Comparison of ENCODE assay signal across 21 mouse cellular contexts in the genomic region with DNA sequence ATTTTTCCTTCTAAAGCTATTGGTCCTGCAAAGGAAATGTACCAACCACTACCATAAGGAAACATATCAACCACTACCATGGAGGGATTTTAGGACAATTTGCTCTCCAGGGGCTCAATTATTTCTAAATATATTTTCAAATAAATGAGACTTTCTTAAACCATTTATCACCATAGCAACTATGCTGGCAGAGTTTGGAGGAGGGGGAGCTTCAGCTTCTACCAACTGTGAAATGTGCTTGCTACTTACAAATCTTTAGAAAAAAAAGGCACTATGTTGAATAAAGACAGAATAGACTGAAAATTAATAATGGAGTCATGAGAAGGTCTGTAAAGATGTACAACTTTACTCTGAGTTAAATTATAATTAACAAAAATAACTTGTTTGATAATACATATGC.
A peak's percentile ranks its signal among the peaks of the same experiment; 100 is the strongest.
DNase-seq lines count a peak whose midpoint lies in the region; ATAC-seq lines count a peak whose summit lies in the region.
"Had no signal": no experiment of that assay in that cellular context is flagged by ENCODE, and none has a peak within 500 bp of the region (broad histone marks: within the 10 kb centered on the region; RNA-seq: fewer than 3 reads in every experiment).

No protein-coding gene starts in this region.

- no peak overlapping the region for H3K27ac ChIP-seq in forebrain, embryonic 13.5 days
- H3K27ac ChIP-seq in forebrain, embryonic 11.5 days (ENCODE audit: low read depth, low read length), result no peak overlapping the region
- no peak overlapping the region for H3K27ac ChIP-seq in midbrain, embryonic 16.5 days (ENCODE audit: low read length)
- no peak overlapping the region for H3K27ac ChIP-seq in midbrain, embryonic 11.5 days (ENCODE audit: low read depth, low read length)
- H3K27ac ChIP-seq: embryonic facial prominence, embryonic 13.5 days; heart, embryonic 10.5 days; hindbrain, embryonic 13.5 days had no signal

- no peak for DNase-seq in forebrain, embryonic 11.5 days (ENCODE audit: low spot score)
- peak; percentile 32 to 51 for DNase-seq in layer of hippocampus, adult 18-20 months (ENCODE audit: low spot score in 2 of 2)
- DNase-seq in layer of hippocampus, adult 9-10 months (ENCODE audit: low spot score), result no peak
- DNase-seq in midbrain, embryonic 11.5 days (ENCODE audit: low spot score, missing footprints), result no peak
- DNase-seq in urinary bladder, postnatal 25 days (ENCODE audit: low spot score), result no peak
- DNase-seq: adrenal gland, postnatal 10 days; B cell, adult 2 months; cerebellum, adult 18-20 months; cerebellum, adult 9-11 months; cerebellum, postnatal 36 days; gastrocnemius, postnatal 10 days; heart, adult 18-20 months; heart, postnatal 10 days; heart, postnatal 4 days had no signal

- no peak overlapping the region for H3K4me3 ChIP-seq in forebrain, embryonic 13.5 days
- H3K4me3 ChIP-seq in forebrain, embryonic 11.5 days (ENCODE audit: low read depth, low read length), result no peak overlapping the region
- no peak overlapping the region for H3K4me3 ChIP-seq in midbrain, embryonic 16.5 days (ENCODE audit: low read depth, low read length)
- no peak overlapping the region for H3K4me3 ChIP-seq in midbrain, embryonic 11.5 days (ENCODE audit: low read depth, low read length)
- H3K4me3 ChIP-seq: embryonic facial prominence, embryonic 13.5 days; heart, embryonic 10.5 days; hindbrain, embryonic 13.5 days had no signal

- no peaks in the 10 kb centered on the region for H3K27me3 ChIP-seq in forebrain, embryonic 13.5 days
- H3K27me3 ChIP-seq in forebrain, embryonic 11.5 days (ENCODE audit: control insufficient read depth, insufficient read depth, low read length), result no peaks in the 10 kb centered on the region
- H3K27me3 ChIP-seq in midbrain, embryonic 16.5 days (ENCODE audit: control insufficient read depth, insufficient read depth, low read depth, low read length), result no peaks in the 10 kb centered on the region
- H3K27me3 ChIP-seq in midbrain, embryonic 11.5 days (ENCODE audit: control insufficient read depth, insufficient read depth, low read length), result no peaks in the 10 kb centered on the region
- H3K27me3 ChIP-seq: embryonic facial prominence, embryonic 13.5 days; hindbrain, embryonic 13.5 days had no signal

- no peaks in the 10 kb centered on the region for H3K4me1 ChIP-seq in forebrain, embryonic 13.5 days
- no peaks in the 10 kb centered on the region for H3K4me1 ChIP-seq in forebrain, embryonic 11.5 days (replicated peaks; ENCODE audit: control insufficient read depth, insufficient read depth, low read length)
- peaks cover 3% of the 10 kb centered on the region; the same call in 1 of the 2 replicates for H3K4me1 ChIP-seq in midbrain, embryonic 16.5 days (ENCODE audit: control insufficient read depth, insufficient read depth, low read length)
- no peaks in the 10 kb centered on the region for H3K4me1 ChIP-seq in midbrain, embryonic 11.5 days (ENCODE audit: control insufficient read depth, insufficient read depth, low read length)
- H3K4me1 ChIP-seq: embryonic facial prominence, embryonic 13.5 days; heart, embryonic 10.5 days; hindbrain, embryonic 13.5 days had no signal

- no peaks in the 10 kb centered on the region for H3K9me3 ChIP-seq in forebrain, embryonic 13.5 days (replicated peaks)
- no peaks in the 10 kb centered on the region for H3K9me3 ChIP-seq in forebrain, embryonic 11.5 days (ENCODE audit: control insufficient read depth, low read length)
- H3K9me3 ChIP-seq in midbrain, embryonic 16.5 days (replicated peaks; ENCODE audit: control insufficient read depth, low read length, poor library complexity, severe bottlenecking), result no peaks in the 10 kb centered on the region
- H3K9me3 ChIP-seq in midbrain, embryonic 11.5 days (ENCODE audit: control insufficient read depth, low read length), result no peaks in the 10 kb centered on the region
- H3K9me3 ChIP-seq: embryonic facial prominence, embryonic 13.5 days; G1E; heart, embryonic 10.5 days; hindbrain, embryonic 13.5 days had no signal

- no peak overlapping the region for H3K9ac ChIP-seq in forebrain, embryonic 13.5 days
- no peak overlapping the region for H3K9ac ChIP-seq in forebrain, embryonic 11.5 days (ENCODE audit: low read length)
- no peak overlapping the region for H3K9ac ChIP-seq in midbrain, embryonic 16.5 days (ENCODE audit: low read depth, low read length)
- H3K9ac ChIP-seq in midbrain, embryonic 11.5 days (ENCODE audit: low read length), result no peak overlapping the region
- H3K9ac ChIP-seq: embryonic facial prominence, embryonic 13.5 days; hindbrain, embryonic 13.5 days had no signal

- H3K4me2 ChIP-seq in forebrain, embryonic 13.5 days, result no peak overlapping the region
- H3K4me2 ChIP-seq in forebrain, embryonic 11.5 days (ENCODE audit: low read depth, low read length, severe bottlenecking), result no peak overlapping the region
- H3K4me2 ChIP-seq in midbrain, embryonic 16.5 days (ENCODE audit: low read length), result no peak overlapping the region
- no peak overlapping the region for H3K4me2 ChIP-seq in midbrain, embryonic 11.5 days
- H3K4me2 ChIP-seq: embryonic facial prominence, embryonic 13.5 days; hindbrain, embryonic 13.5 days had no signal

- 0 out of 2 replicates have a peak, but pooled peaks have one; percentile 10 for ATAC-seq in forebrain, embryonic 13.5 days
- no peak for ATAC-seq in forebrain, embryonic 11.5 days (replicated peaks; ENCODE audit: low FRiP score)
- ATAC-seq in midbrain, embryonic 16.5 days, result peak; percentile 57
- ATAC-seq in midbrain, embryonic 11.5 days (ENCODE audit: low FRiP score), result no peak
- ATAC-seq: CD4-positive, CD25-positive, alpha-beta regulatory T cell, adult 4 months had no signal

- H3K36me3 ChIP-seq in forebrain, embryonic 13.5 days (ENCODE audit: poor library complexity, severe bottlenecking), result no peaks in the 10 kb centered on the region
- H3K36me3 ChIP-seq in forebrain, embryonic 11.5 days (ENCODE audit: control insufficient read depth, insufficient read depth, low read length), result no peaks in the 10 kb centered on the region
- H3K36me3 ChIP-seq in midbrain, embryonic 16.5 days (ENCODE audit: control insufficient read depth, insufficient read depth, low read length), result no peaks in the 10 kb centered on the region
- no peaks in the 10 kb centered on the region for H3K36me3 ChIP-seq in midbrain, embryonic 11.5 days (ENCODE audit: control insufficient read depth, insufficient read depth, low read length)
- H3K36me3 ChIP-seq: embryonic facial prominence, embryonic 13.5 days; G1E; heart, embryonic 10.5 days; hindbrain, embryonic 13.5 days had no signal

Comparison
In these comparisons a context has a peak if more than half of its experiments do, and no peak if none do; other contexts are left out.
1. ATAC-seq: peak in forebrain, embryonic 13.5 days (single experiment) and midbrain, embryonic 16.5 days (single experiment); none in forebrain, embryonic 11.5 days (single experiment) and midbrain, embryonic 11.5 days (single experiment).
2. DNase-seq: peak in layer of hippocampus, adult 18-20 months (2 of 2); none in forebrain, embryonic 11.5 days (single experiment), layer of hippocampus, adult 9-10 months (single experiment), midbrain, embryonic 11.5 days (single experiment) and urinary bladder, postnatal 25 days (single experiment).